Mouse (Mus musculus) testis, adult 2 months (tissue): ENCODE measurements at regions not wholly inside any gene's neighbourhood (a gene's known extent, or its start where the extent isn't known, plus 50 kb on each side); places are given as distances from the start of the nearest gene placed in this dataset.

Experiments
- CTCF ChIP-seq: fragments of 200-500 bp; IDR thresholded peaks from 2 replicates; pipeline ENCODE4 v1.5.1; 2012; ENCODE audit warnings: low read depth, mild to moderate bottlenecking, inconsistent platforms, low read length, moderate library complexity; ENCODE audit not compliant: control insufficient read depth, insufficient read depth, insufficient replicate concordance
- POLR2A ChIP-seq: fragments of 200-500 bp; IDR thresholded peaks from 2 replicates; pipeline ENCODE4 v1.6.1; 2012; ENCODE audit warnings: low read depth, mild to moderate bottlenecking, inconsistent platforms, low read length, moderate library complexity; ENCODE audit not compliant: control insufficient read depth

- TF ChIP-seq CTCF (no peak), POLR2A (no peak)
These were observed 197.3 kb upstream of the Zpld1 start for GRCm38 (mm10) chr16:55495051-55495450.
